Mouse (Mus musculus): ENCODE data around the gene Birc7.

DNA sequence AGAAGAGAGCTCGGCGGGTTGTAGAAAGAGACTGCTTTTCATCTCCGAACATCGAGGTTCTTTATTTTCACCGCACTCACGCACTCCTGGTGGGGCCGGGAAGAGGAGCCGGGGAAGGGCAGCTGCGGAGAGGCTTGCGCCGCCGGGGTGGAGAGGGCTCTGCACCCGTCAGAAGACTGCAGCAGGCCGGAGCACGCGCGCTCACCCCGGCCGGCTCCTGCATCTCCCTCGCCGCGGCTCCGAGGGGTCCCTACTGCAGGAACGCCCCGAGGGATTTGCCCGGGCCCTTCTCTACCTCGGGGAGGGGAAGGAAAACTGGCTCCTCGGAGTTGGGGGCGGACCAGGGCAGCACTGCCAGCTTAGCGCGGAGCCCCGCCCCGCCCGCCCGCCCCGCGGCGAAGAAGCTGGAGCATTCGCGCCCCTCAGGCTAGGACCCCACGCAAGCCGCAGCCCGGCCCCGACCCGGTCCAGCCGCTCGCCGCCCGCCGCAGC is 35.2 kb upstream of the Birc7 start:
- TF ChIP-seq POLR2A (IDR thresholded peaks at IDR 0.05; ENCODE audit: extremely low read depth, insufficient read depth, low read length), result no peak
- TF ChIP-seq CTCF (IDR thresholded peaks at IDR 0.05; ENCODE audit: extremely low read depth, insufficient read depth, low read length), result no peak
